Mouse (Mus musculus) liver, postnatal 0 days (tissue): ENCODE measurements around the gene Micall2. TPM values are rescaled to one million over a fixed set of nuclear protein-coding genes. Genes with fewer than 3 reads are reported as not detected.
"Not testable (repeated sequence)": the region's sequence is repeated elsewhere in the genome, so short reads cannot be mapped to it uniquely, and the experiment has no call there.

Experiments
- ATAC-seq: fragments of 200-750 bp; cut with Nextera tagmentation; 2 replicates; pipeline ENCODE4 v1.8.0; 2017; ENCODE audit warnings: mild to moderate bottlenecking, moderate library complexity
- DNase-seq: peaks from one replicate; pipeline ENCODE4 v3.0.0-alpha.2; 2016
- H3K27ac ChIP-seq: fragments of 300-500 bp; sonication (generic); 2 replicates; pipeline ENCODE4 v1.5.1; 2014; ENCODE audit warnings: antibody characterized with exemption, moderate library complexity, mild to moderate bottlenecking, low read depth
- H3K27me3 ChIP-seq: fragments of 300-500 bp; sonication (generic); 2 replicates; pipeline ENCODE4 v1.6.1; 2014; ENCODE audit warnings: low read length, control low read depth, mixed read lengths; ENCODE audit not compliant: insufficient read depth
- H3K36me3 ChIP-seq: fragments of 300-500 bp; sonication (generic); replicated peaks from 2 replicates; pipeline ENCODE4 v1.6.1; 2014; ENCODE audit warnings: mild to moderate bottlenecking, control low read depth, low read length, moderate library complexity, mixed read lengths; ENCODE audit not compliant: insufficient read depth
- H3K4me1 ChIP-seq: fragments of 300-500 bp; sonication (generic); 2 replicates; pipeline ENCODE4 v1.6.1; 2014; ENCODE audit warnings: antibody characterized with exemption, mild to moderate bottlenecking, control low read depth; ENCODE audit not compliant: insufficient read depth
- H3K4me2 ChIP-seq: fragments of 300-500 bp; sonication (generic); 2 replicates; pipeline ENCODE4 v1.6.1; 2014; ENCODE audit warnings: low read depth, mild to moderate bottlenecking, low read length, moderate library complexity, mixed read lengths
- H3K4me3 ChIP-seq: fragments of 300-500 bp; sonication (generic); 2 replicates; pipeline ENCODE4 v1.5.1; 2014; ENCODE audit warnings: low read depth, low read length
- H3K9ac ChIP-seq: fragments of 300-500 bp; sonication (generic); replicated peaks from 2 replicates; pipeline ENCODE4 v1.6.1; 2014; ENCODE audit warnings: mild to moderate bottlenecking, moderate library complexity
- H3K9me3 ChIP-seq: fragments of 300-500 bp; sonication (generic); 2 replicates; pipeline ENCODE4 v1.6.1; 2016; ENCODE audit warnings: mild to moderate bottlenecking, control low read depth, low read length, mixed read lengths
- CTCF ChIP-seq: sonication (generic); IDR thresholded peaks from 2 replicates; pipeline ENCODE4 v1.5.1; 2016; ENCODE audit warnings: antibody characterized with exemption, low read depth
- EP300 ChIP-seq: IDR thresholded peaks from 2 replicates; pipeline ENCODE4 v1.6.1; 2016; ENCODE audit warnings: antibody characterized with exemption, low read depth, mild to moderate bottlenecking
- WGBS: fragments of 180-500 bp; shearing (Covaris S2); extraction: QIAGEN DNeasy Blood & Tissue Kit; methylation state at CpG from one replicate; pipeline ENCODE4 v1.1.7; 2014; ENCODE audit not compliant: insufficient replicate concordance; 5-methylcytosine and 5-hydroxymethylcytosine counted together
- polyA plus RNA-seq: library from polyadenylated mRNA; unstranded; fragments of >200 nt; fragmentation: Nextera tagmentation; extraction: Ambion mirVana; gene quantifications from 2 replicates; pipeline ENCODE4 v1.2.1, GENCODE M21; 2015

The Micall2 gene
- polyA plus RNA-seq, 1 experiment from 2014 or later, result 5.8 TPM

DNA sequence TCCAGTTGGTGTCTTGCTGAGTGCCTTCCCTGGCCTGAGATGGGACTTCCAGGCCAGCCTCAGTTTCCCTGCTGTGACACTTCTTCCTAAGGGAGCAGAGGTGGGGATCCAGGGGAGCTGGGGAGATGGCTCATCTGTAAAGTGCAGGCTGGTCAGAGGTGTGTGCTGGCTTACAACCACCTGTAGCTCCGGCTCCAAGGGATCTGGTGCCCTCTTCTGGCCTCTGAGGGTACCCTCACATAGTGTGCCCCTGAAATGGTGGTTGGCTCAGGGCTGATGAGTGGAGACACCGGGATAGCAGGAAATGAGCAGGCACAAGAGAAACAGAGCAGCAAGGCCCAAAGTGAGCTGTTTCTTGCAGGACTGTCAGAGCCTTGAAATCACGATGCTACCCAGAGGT, 9.6 kb upstream of the Micall2 start:
- Histone ChIP-seq H3K36me3 (peaks cover 3% of the 10 kb centered on the region; the same call in 1 of the 2 replicates), H3K9ac (no peak overlapping the region), H3K4me1 (peaks cover 6% of the 10 kb centered on the region), H3K27ac (no peak overlapping the region), H3K4me3 (no peak overlapping the region), H3K4me2 (no peak overlapping the region), H3K27me3 (no peaks in the 10 kb centered on the region), H3K9me3 (no peaks in the 10 kb centered on the region)
- WGBS, result 8% methylated on average over 3 of the region's 3 CpGs
- peak; percentile 80 for DNase-seq
- peak; percentile 85 for ATAC-seq
- TF ChIP-seq CTCF (peak; percentile 96), EP300 (no peak)

DNA sequence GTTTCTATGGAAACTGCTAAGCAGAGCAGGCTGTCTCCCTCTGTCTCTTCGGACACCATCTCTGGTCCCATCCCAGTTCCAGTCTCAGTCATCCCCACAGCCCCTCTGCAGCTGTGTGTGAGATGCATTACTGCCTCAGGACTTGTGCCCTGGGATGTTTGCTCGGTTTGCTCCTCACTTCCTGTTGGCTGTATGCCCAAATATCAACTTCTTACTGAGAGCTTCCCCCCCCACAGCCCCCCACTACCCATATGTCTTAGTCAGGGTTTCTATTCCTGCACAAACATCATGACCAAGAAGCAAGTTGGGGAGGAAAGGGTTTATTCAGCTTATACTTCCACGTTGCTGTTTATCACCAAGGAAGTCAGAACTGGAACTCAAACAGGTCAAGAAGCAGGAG, 6.5 kb upstream of the Micall2 start:
- H3K27ac ChIP-seq, H3K9me3 ChIP-seq, H3K4me3 ChIP-seq, H3K36me3 ChIP-seq, H3K4me2 ChIP-seq, DNase-seq, ATAC-seq, H3K9ac ChIP-seq, H3K27me3 ChIP-seq: not testable (repeated sequence)
- H3K4me1 ChIP-seq, result peaks cover 14% of the 10 kb centered on the region
- WGBS, result 42% methylated on average over 3 of the region's 3 CpGs

- Histone ChIP-seq H3K9ac (peak overlapping the region; percentile 61; the same call in 1 of the 2 replicates), H3K27ac (peak overlapping the region; percentile 92), H3K4me3 (no peak overlapping the region), H3K27me3 (no peaks in the 10 kb centered on the region), H3K36me3 (no peaks in the 10 kb centered on the region), H3K9me3 (no peaks in the 10 kb centered on the region), H3K4me2 (peak overlapping the region; percentile 62), H3K4me1 (peaks cover 41% of the 10 kb centered on the region)
- peak; percentile 73 for ATAC-seq
- peak; percentile 83 for DNase-seq
- 0 out of 2 replicates have a peak, but pooled peaks have one; percentile 11 for TF ChIP-seq CTCF
- peak; percentile 98 for TF ChIP-seq EP300
- WGBS, result 48% methylated on average over 7 of the region's 7 CpGs
These were observed 2.6 kb upstream of the Micall2 start for GRCm38 (mm10) chr5:139738592-139739315.

DNA sequence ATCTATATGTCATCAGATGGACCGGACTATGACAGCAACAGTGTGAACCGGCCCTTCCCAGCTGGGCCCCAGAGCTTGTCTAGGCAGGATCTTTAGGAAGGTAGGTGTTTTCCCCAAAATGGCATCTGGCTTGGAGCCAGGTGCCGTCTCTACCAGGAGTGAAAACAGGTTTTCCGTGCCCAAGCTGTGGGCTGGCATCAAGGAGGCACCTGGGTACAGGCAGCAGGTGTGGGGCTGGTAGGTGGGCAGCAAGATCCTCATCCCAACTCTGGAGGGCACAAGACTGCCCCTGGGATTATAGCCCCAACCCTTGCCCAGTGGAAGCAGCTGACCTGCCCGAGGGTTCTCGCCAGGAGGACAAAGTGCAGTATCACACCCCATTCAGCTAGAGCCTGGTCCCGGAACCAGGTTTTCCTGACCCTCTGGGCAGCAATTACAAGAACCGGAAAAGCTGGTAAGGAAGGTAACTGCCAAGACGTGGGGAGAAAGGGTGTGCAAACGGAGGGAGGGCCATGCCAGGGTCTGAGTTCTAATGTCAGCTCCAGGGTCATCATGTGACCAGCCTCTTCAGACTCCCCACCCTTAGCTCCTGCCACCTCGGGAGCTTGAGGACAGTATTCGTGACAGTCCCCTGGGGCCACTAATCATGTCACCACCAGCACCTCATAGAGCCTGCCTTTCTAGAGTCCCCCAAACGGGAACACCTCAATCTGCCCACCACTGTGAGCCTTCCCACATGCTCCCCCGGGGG, 1.9 kb upstream of the Micall2 start:
- Histone ChIP-seq H3K27ac (peak overlapping the region; percentile 92), H3K4me2 (peak overlapping the region; percentile 62)

GRCm38 (mm10) chr5:139736504-139736940, 386 bp upstream of the Micall2 start:
- Histone ChIP-seq H3K4me3 (0 out of 2 replicates have a peak overlapping the region, but pooled peaks have one; percentile 1), H3K9ac (no peak overlapping the region), H3K27ac (peak overlapping the region; percentile 92), H3K4me1 (peaks cover 52% of the 10 kb centered on the region), H3K9me3 (no peaks in the 10 kb centered on the region), H3K36me3 (no peaks in the 10 kb centered on the region), H3K4me2 (peak overlapping the region; percentile 37), H3K27me3 (no peaks in the 10 kb centered on the region)
- DNase-seq (no peak), ATAC-seq (no peak)
- 10% methylated on average over 10 of the region's 10 CpGs for WGBS
- no peak for TF ChIP-seq CTCF
- no peak; the same call in 1 of the 2 replicates for TF ChIP-seq EP300

More for the DNA sequence above, 1.9 kb upstream of the Micall2 start:
- Histone ChIP-seq H3K4me1 (peaks cover 48% of the 10 kb centered on the region), H3K4me3 (no peak overlapping the region), H3K9me3 (no peaks in the 10 kb centered on the region), H3K27me3 (no peaks in the 10 kb centered on the region), H3K9ac (peak overlapping the region; percentile 61), H3K36me3 (no peaks in the 10 kb centered on the region)
- WGBS, result 58% methylated on average over 14 of the region's 14 CpGs
- no peak for DNase-seq
- TF ChIP-seq EP300, result no peak
- TF ChIP-seq CTCF, result 0 out of 2 replicates have a peak, but pooled peaks have one; percentile 3
- peak; percentile 51 for ATAC-seq

GRCm38 (mm10) chr5:139734746-139735145, 1.4 kb downstream of the Micall2 start:
- Histone ChIP-seq H3K4me1 (peaks cover 65% of the 10 kb centered on the region), H3K27ac (peak overlapping the region; percentile 86), H3K9me3 (no peaks in the 10 kb centered on the region), H3K4me2 (peak overlapping the region; percentile 98), H3K4me3 (peak overlapping the region; percentile 62), H3K9ac (peak overlapping the region; percentile 72), H3K36me3 (no peaks in the 10 kb centered on the region), H3K27me3 (no peaks in the 10 kb centered on the region)
- 34% methylated on average over 7 of the region's 7 CpGs for WGBS
- no peak for ATAC-seq
- TF ChIP-seq EP300 (no peak), CTCF (no peak)
- no peak for DNase-seq
